Mouse (Mus musculus): Measurements from ENCODE around the gene Nkx2-1.
"Not testable (repeated sequence)": the region's sequence is repeated elsewhere in the genome, so short reads cannot be mapped to it uniquely, and the experiment has no call there.

The Nkx2-1 gene

DNA sequence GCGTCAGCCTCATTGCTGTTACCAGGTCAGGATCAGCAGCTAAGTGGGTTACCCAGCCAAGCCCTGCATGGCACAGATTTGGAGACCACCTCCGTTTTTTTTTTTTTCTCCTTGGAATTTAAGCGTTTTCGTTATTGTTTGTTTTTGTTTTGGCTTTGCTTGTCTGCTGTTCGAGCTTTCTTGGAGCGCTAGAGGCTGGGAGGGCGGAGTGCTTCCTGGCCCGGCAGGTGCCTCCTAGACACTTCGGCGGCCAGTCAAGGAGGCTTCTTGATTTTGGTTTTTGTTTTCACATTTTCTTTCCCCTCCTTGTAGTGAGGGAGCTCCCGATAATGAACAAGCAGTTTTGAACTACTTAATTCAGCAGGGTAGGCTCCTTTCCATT, at the start of gene Nkx2-1:
TSS of gene Nkx2-1 (minus strand) at position 25 of the 382 bp plus-strand sequence.
- no peak for DNase-seq (ENCODE audit: low spot score in 2 of 2)

GRCm38 (mm10) chr12:56541068-56541467, 4.4 kb upstream of the Nkx2-1 start:
- DNase-seq (ENCODE audit: low spot score in 2 of 2), result peak; percentile 36 to 71

DNA sequence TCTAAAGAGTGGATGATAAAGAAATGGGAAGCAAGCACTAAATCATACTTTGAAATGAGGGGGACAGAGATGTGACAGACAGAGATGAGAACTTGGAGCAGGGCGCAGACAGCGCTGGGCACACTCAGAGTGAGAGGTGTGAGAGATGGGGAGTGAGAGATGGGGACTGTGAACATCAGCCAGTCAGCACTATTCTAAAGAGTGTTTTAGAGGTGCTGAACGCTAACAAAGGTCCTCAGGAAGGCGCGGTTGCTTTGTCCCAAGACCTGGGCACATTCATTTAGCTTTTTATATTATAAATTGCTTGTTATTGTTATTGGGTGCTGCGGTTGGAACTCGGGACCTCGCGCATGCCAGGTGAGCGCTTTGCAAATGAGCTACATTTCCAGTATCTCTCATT, 3.9 kb upstream of the Nkx2-1 start:
- no peak for DNase-seq (ENCODE audit: low spot score in 2 of 2)

DNA sequence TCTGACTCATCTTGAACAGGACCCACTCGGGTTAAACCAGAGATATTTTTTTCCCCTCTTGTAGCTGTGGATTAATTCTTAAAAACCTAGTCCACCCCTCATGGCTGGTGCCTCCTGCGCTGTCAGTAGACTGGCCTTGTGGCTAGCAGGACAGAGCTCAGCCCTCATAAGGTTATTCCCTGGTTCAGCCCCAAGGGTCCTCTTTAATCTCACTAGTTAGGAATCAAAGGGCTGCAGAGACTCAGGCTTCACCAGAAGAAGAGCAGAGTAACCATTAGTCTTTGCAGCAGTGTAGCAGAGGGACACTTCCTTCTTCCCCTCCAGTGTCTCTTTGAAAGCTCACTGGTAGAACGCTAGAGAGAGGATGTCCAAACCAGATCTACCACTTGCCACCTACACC, 1.9 kb upstream of the Nkx2-1 start:
- DNase-seq (ENCODE audit: low spot score in 2 of 2), result no peak

- DNase-seq (ENCODE audit: low spot score in 2 of 2), result no peak
Measured at GRCm38 (mm10) chr12:56537931-56538330, 1.2 kb upstream of the Nkx2-1 start.

- no peak for DNase-seq (ENCODE audit: low spot score in 2 of 2)
Measured at GRCm38 (mm10) chr12:56537342-56537741, 634 bp upstream of the Nkx2-1 start.

- DNase-seq (ENCODE audit: low spot score in 2 of 2), result no peak
Measured at GRCm38 (mm10) chr12:56536174-56536883, 379 bp downstream of the Nkx2-1 start.

GRCm38 (mm10) chr12:56535411-56536173, 1.1 kb downstream of the Nkx2-1 start:
- no peak for DNase-seq (ENCODE audit: low spot score in 2 of 2)

DNA sequence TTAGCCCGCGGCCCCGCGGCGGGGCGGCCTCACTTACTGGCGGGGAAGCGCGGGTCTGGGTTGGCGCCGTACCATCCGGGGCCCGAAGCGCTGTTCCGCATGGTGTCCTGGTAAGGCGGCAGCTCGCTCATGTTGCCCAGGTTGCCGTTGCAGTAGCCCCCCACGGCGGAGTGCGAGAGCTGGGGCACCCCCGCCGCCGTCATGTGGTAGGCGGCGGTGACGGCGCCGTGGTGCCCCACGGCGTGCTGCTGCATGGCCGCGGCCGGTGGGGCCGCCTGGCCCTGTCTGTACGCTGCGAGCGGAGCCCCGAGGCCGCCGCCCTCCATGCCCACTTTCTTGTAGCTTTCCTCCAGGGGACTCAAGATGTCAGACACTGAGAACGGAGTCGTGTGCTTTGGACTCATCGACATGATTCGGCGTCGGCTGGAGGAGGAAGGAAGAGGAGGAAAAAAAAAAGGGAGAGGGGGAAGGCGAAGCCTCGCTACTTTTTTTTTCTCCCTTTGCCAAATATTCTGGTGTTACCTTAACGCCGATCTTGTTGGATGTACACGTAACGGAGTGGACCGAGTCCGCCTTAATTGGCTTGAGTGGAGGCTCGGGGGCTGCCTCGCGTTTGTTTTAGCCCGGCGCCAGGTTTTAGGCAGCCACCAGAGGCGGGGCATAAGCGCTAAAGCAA, 1.9 kb downstream of the Nkx2-1 start:
- no peak for DNase-seq (ENCODE audit: low spot score in 2 of 2)

DNA sequence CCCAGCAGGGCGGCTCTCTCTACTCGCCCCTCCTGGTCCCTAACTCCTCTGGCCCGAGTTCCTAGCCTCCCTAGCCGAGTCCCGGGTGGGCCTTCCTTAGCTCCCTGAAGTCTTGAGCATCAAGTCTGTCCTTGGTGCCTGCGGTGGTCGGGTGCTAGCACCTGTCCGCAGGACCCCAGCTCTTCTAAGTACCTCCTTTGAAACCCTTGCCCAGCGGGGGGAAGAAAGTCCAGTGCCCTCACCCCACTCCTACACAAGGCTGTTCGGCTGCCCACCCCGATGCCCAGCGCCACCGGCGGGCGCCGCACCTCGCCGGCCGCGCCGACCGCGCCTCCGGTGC, 2.4 kb downstream of the Nkx2-1 start:
- no peak for DNase-seq (ENCODE audit: low spot score in 2 of 2)

- DNase-seq (ENCODE audit: low spot score in 2 of 2), result no peak
Measured at GRCm38 (mm10) chr12:56533501-56534310, 3.0 kb downstream of the Nkx2-1 start.

DNA sequence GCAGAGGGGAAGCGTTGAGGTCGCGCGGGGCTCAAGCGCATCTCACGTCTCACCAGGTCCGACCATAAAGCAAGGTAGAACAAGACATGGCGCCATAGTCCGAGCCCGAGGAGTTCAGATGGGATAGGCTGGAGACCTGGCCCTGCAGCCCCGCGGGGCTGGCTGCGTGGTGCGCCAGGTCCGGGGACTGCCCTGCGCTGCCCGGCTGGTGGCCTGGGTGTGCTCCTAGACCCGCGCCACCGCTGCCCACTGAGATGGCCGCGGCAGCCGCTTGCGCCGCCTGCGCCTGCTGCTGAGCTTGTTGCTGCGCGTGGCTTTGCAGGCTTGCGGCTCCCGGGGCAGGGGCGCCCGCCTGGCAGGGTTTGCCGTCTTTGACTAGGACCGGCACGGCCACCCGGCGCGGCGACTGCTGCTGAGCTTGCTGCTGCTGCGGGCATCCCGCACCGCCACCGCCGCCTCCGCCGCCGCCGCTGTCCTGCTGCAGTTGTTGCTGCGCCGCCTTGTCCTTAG, 3.7 kb downstream of the Nkx2-1 start:
- DNase-seq (ENCODE audit: low spot score in 2 of 2), result no peak

DNA sequence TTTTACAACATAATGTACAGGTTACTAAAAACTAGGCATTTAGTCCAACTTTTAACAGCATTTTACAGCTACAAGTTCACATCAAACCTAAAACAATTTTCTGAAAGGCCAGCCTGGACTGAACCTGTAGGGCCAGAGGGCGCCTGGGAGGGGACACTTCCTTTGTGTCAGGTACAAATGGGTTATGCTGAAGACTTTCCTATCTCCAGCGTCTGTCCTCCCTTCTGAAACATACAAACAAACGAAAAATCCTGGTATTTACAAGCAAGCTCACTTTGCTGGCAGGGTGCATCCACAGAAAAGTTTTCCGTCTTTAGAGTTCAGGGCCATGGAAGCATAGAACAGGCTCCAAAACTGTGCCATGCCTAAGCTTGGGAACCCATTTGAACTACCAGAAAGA, 4.6 kb downstream of the Nkx2-1 start:
- DNase-seq (ENCODE audit: low spot score in 2 of 2), result no peak

- DNase-seq (ENCODE audit: low spot score in 2 of 2), result no peak
Measured at GRCm38 (mm10) chr12:56531051-56531620, 5.6 kb downstream of the Nkx2-1 start.

DNA sequence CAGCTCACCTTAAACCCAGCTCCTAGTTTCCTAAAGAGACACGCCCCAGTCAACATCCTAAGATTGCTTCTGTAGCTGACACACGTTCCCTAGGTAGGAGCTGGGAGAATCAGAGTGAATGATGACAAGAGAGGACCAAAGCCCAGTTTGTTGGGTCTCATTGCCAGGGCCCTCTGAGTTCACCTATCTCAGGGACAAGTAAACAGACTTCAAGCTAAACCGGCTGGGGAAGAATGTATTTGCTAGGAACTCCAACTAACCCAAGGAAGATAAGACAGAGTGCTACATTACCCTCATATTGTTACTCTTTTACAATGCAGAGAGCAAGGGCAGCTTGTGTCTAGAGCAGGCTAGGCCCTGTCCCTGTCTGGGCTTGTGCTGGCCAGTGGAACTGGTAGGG, 6.8 kb downstream of the Nkx2-1 start:
- no peak for DNase-seq (ENCODE audit: low spot score in 2 of 2)

DNA sequence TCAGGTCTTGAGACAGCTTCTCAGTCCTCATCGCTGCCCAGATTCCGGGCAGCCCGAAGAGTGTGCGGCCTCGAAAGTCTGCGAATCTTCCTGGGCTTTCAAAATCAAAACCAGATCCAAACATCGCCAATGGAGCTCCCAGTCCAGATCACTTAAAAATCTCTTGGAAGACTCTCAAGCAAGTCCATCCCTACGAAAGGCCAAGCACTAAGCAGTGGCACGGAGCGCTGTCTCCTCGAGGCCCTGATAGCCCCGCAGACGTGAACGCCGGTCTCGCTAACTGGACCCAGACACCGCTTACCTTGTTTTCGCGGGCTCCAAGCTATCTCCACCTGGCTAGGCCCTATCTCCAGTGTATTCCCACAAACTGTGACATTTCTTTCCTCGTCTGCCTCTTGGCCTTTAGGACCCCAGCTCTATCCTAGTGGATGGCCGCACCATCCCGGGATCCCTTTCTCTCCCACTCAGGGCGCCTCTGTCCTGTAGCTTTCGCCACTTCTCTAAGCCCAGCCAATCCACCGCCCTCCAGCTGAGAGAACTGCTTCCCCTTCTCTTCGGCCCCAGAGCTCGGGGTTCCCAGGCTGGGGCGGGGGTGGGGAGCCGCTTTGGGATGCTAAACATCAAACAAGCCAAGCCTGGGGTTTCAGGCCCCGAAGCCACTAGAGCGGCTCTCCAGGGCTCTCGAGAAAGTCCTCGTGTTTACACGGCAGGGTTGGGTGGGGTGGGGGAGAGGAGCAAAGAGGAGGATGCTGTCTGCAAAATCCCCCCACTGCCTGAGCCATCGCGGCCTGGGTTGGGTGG, 7.6 kb downstream of the Nkx2-1 start:
- no peak for DNase-seq (ENCODE audit: low spot score in 2 of 2)

DNA sequence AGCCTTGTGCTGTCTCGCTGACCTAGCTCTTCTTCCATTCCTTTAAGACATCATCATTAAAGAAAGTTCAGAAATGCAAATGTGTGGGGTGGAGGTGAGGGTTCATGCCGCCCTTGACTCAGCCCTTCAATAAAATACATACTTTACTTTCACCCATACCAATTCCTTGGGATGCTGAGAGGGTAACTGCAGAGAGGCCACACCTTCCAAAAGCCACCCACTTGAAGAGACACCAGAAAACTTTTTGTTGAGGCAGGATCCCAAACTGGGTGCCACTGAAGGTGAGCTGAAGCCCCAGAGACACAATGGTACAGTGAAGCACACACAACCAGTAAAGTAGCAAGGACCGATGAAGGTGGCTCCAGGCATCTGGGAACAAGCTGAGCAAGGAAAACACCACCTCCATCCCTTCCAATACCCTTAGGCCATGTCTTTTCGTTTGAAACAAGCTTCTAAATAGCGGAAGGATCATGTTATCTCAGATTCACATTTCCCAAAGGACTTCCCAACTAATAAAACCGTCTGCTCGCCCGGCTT, 8.6 kb downstream of the Nkx2-1 start:
- DNase-seq (ENCODE audit: low spot score in 2 of 2), result no peak

DNA sequence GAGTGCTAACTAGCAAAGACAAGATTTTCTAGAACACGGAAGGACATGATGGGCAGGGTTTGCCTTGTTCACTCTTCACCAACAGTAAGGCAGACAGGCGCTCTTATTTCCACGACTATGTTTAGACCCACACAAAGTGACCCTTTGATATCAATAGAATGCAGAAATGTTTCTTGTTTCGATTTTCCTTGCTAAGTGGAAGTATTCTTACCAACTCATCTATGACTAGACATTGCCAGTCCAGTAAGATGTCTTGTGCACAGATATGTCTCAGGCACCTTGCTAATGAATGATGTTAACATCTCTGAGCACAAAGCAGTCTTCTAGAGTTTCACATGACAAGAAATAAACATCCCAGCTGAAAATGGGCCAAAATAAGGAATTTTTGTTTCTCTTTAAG, 9.6 kb downstream of the Nkx2-1 start:
- no peak for DNase-seq (ENCODE audit: low spot score in 2 of 2)

GRCm38 (mm10) chr12:56525219-56525797, 11.4 kb downstream of the Nkx2-1 start:
- DNase-seq (ENCODE audit: low spot score in 2 of 2), result not testable (repeated sequence)

GRCm38 (mm10) chr12:56524201-56524600, 12.5 kb downstream of the Nkx2-1 start:
- no peak for DNase-seq (ENCODE audit: low spot score in 2 of 2)

Data from frontal cortex, postnatal 14 days (tissue).